Mouse (Mus musculus) WW6 (cell line): ENCODE data around the gene Arhgap29.

Source experiments
- DNase-seq: peaks from one replicate; pipeline ENCODE4 v3.0.0-alpha.2; 2013; ENCODE audit warnings: low read depth, low spot score

Arhgap29 gene

DNA sequence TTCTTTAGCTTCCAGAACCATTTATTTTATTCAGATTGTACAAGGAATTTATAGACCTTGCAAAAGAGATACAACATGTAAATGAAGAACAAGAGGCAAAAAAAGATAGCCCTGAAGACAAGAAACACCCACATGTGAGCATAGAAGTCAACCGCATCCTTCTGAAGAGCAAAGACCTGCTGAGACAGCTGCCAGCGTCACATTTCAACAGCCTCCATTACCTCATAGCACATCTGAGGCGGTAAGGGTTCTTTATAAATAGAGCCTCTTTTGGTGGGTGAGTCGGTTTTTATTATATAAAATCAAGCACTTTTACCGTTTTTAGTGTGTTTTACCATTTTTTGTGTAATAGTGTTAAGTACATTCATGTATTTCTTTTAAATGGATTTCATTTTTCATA is 57.5 kb downstream of the Arhgap29 start:
- no peak for DNase-seq

DNA sequence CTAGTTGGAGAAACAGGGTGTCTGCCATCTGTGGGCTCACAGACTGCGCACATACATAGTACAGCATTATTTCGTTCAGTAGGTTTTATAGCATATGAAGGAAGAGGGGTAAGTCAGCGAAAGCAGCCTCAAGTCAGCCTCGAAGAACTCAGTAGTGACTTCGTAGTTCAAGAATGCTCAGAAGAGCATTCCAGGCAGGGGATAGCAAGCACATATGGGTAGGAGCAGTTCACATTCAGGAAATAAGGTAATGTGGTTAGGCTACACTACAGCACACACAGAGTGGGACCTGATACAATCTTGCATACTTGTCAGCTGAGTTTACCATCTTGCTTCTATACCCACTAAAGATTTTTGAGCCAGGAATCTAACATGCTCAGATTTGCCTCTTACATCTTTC is 58.0 kb downstream of the Arhgap29 start:
- no peak for DNase-seq

DNA sequence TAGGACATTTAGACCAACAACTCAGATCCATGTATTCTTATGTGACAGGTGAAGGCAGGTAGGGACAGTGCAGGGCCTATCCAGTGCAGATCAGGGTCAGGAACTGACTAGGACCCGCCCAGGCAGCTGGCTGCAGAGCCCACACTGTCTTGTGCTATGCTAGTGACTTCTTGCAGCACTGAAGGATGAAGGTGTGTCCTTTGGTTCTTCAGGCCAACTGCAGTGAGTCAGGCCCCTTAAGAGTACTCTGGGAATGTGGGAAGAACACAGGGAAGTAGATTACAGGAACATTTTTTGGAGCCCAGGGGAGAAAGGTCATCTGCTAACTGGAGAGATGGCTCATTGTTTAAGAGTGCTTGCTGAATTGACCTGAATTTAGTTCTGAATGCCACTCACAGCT is 60.1 kb downstream of the Arhgap29 start:
- no peak for DNase-seq

DNA sequence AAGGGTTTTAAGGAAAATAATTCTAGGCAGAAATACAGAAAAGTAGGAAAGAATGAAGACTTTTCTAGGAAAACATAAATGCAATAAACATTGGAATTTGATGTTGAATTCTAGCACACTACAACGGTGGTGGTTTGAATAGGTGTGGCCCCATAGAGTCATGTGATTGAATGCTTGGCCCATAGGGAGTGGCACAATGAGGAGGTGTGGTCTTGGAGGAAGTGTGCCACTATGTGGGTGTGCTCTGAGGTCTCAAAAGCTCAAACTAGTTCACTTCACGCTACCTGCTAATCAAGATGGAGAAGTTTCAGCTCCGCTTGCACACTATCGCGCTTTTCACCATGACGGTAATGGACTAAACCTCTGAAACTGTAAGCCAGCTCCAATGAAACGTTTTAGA is 66.1 kb downstream of the Arhgap29 start:
- no peak for DNase-seq

DNA sequence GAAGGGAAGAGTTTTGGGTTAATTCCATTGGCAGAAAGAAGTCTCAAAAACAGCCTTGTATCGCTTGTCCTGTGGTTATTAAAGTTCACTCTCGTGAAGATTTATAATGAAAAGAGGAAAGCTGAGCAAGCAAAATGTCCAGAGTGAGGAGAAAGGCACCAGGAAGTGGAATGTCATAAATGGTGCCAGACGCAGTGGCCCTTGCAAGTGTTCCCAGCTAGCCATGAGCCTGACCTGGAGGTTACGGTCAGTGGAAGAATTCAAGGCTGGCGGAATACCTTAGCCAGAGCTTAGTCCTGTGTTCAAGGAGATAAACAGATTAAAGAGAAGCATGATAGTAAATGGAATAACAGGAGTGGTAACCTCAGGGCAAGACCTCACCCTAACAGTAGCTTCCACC is 66.8 kb downstream of the Arhgap29 start:
- no peak for DNase-seq

DNA sequence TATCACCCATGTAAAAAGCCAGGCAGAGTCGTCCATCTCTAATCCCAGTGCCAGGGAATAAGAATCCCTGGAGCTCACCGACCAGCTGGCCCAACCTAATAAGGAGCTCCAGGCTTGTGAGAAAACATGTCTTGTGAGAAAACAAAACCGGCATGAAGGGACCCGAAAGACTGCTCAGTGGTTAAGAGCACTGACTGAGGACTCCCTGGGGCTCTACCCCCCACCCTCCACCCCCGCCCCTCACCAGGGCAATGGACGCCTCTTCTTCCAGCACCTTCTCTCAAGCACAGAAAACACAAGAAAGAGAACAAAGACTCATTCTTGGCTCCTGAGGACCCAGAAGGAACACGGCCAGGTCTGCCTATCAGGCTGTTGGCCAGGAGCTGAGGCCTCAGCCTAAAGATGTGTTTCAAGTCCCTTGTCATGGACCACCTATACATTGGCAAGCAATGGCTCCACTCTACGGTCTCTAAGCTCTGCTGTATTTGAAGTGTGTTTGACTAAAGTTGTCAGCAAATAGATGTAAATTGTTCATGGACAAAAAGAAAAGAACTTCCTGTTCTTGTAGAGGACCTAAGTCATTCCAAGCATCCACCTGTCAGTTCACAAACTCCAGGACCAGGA is 68.8 kb downstream of the Arhgap29 start:
- DNase-seq: no peak

DNA sequence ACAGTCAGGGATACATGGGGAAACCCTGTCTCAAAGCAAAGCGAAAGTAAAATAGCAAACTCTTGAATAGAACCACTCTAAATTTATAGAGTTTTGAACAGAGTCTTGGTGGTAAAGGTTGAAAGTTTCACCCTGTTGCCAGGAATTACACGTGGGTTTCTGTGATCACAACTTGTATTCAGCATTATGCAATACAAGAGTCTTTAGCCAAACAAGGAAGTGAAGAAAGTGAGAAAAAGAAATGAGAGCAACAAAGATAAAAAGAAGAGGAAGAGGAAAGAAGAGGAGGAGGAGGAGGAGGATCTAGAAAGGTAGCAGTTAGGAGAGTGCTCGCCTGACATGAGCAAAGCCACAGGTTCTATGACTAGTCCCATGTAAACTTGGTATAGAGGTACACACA is 70.0 kb downstream of the Arhgap29 start:
- DNase-seq: no peak

DNA sequence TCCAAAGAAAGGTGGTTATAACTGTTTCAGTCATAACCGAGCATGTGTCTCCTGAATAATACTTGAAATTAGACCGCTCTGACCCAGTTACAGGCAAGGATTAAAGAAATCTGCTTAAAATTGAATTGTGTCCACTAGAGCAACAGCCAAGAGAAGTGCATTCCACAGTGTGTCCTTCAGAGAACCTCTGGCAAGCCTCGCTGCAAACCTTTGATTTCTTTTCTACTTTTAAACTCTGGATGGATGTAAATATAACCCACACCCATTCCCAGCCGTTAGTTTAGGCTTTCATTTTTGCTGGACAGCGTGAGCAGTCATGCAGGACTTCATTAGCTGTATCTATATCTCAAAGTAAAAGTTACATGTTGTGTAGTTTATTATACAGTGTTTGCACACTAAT is 74.3 kb downstream of the Arhgap29 start:
- no peak for DNase-seq

DNA sequence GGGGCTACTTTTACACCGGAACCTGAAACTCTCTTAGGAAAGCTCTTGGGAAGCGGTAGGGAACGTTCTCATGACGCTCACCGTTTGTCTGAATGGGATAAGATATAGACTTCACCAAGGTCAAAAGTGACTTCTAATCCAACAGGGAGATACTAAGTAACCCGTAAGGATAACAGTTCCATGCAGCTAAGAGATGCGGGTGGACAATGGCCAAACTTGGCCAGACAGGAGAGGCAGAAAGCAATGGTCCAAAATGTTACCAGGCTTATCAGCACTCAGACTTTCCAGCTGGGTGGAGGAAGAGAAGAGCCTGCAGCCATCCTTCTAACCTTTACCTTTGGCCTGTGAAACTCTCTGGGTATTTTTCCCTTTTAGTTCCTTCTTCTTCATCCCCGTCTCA is 75.4 kb downstream of the Arhgap29 start:
- no peak for DNase-seq

DNA sequence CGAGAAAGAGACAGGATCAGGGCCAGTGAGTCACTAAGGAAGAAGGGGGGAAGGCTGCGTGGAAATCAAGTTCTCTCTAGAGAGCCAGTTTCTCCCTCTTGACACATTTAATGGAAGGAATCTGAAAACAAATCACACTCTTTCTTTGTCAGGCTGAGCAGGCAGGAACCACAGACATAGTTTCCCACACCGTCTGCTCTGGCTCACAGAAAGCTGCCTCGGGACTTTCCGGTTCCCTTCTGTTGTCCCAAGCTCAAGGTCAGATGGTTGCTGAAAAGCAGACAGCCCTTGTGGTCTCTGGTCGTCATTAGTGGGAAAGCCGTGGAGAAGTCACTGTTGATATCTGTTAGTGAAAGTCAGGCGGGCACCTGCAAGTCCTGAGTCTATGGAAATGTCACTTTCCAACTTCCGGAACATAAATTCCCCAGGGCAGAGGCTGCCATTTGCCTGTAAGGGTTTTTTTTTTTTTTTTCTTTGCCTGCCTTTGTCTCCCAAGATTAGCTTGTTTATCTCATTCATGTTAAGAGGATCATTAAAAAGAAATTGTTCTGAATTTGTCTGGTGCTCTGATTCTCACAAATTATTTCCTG is 81.0 kb downstream of the Arhgap29 start:
- no peak for DNase-seq

DNA sequence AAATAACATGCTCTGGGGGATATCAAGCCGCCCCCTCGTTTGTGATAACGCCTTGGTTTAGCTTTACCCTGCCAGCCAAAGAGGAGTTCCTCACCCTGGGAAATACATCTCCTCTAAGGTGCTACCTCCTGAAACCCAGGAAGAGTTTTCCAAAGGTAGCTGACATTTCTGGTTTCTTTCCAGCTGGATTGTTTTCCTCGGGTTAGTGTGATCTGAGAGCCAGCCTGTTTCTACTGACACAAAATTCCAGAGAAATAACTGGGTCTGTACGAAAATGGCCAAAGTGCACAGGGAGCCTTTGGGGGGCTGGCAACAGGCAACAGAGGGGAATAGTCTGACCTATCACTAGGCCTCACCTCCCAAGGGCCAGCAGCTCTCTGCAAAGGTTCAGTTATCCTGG is 81.9 kb downstream of the Arhgap29 start:
- no peak for DNase-seq

DNA sequence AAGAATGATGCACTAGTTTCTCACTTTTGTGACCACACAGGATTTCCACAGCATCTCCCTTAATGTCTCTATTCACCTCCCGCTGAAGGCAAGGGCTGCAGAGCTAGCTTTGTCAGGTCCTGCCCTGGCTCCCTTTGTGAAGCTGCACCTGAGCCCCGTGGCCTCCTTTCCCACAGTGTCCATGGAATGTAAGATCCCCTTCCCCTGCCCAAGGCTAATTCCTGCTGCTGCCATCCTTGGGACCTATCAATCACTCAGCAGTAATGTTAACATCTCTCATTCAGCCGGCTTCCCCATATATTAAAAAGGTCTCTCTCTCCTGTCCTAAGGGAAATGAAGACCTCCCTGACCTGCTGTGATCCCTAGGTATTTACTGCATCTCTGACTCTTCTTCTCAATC is 82.8 kb downstream of the Arhgap29 start:
- DNase-seq: no peak

DNA sequence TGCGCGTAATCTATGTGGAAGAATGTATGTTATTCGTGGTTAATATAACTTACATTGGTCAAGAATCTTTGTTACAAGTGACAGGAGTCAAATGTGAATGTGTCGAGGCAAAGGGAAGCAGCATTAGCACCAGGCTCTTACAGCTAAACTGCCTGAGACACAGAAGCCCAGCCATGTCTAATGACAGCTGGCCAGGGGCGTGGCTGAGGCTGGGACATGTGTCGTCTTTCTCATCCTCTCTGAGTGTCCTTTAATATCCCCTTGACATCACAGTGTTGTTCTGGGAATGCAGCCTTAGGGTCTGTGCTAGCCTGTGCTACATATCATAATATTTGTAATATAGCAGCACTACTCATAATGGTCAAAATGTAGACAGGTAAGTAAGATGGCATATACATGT is 88.2 kb downstream of the Arhgap29 start:
- DNase-seq: no peak

DNA sequence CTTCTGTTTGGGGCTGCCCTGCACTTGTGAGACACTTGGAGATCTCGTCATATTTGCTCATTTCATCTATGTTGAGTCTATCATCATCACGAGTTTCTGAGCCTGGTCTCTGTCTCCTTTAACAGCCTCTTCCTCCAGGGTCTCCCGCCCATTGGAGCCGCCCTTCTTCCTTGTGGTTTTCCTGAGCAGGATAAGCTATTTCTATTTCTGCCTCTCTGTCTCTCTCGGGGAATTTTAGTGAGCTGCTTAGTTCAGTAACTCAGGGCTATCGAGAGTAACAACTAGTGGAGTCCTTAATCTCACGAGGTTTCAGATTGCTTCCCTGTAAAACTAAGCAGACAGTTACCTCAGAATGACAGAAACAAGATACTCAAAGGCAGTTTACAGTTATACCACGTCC is 90.8 kb downstream of the Arhgap29 start:
- DNase-seq: no peak

DNA sequence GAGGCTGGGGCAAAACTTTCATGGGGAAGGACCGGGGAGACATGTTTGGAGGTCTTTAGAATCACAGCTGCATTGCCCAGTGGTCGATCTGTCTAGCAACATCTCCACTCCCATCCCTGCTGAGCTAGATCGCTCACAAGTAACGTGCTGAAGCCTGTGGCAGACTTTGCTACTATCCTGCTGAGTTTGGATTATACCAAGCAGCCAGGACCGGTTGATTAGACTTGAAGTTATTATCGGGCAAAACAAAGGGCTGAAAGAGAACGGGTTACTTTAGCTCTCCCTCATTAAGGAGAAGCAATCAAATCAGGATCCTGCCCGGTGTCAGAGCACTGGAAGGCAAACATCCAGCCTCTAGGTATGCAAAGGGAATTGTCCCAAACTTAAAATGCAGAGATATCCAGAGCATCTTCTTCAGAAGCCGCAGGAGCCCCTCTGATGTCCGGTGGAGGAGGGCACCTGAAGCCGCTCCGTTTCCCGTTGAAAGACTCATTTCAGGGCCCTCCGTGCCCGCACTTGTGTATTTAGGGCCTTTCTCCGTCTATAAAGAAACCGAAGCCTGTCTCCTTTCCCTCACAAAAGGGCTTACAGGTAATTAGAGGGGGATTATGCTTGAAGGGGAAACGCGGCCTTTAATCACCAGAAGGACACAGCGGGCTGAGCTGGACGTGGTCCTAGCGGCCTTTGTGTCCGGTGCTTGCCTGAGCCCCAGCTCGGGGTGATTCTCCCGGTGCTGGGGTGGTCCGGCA is 91.6 kb downstream of the Arhgap29 start, which contains the start of gene Abca4:
Abca4 (plus strand) TSS at position 645 of the 749 bp plus-strand sequence.
- DNase-seq: no peak

DNA sequence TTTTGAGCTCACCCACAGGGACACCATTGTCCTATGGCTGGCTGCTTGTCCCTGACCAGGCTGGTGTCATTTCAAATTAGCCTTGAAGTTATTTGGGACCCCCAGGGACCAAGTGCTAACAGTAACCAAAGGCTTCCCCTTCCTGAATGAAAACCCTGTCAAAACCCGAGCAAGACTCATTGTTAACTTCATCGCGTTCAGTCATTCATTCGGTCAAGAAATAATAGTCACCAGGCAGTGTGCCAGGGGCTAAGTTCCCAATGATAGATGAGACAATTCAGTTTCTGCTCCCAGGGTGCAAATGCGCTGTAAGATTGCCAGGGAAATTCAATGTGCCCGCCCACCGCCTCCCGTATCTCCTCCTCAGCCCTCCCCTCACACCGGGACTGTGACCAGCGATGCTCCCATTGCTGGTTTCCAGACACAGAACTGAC is 93.9 kb downstream of the Arhgap29 start:
- no peak for DNase-seq

DNA sequence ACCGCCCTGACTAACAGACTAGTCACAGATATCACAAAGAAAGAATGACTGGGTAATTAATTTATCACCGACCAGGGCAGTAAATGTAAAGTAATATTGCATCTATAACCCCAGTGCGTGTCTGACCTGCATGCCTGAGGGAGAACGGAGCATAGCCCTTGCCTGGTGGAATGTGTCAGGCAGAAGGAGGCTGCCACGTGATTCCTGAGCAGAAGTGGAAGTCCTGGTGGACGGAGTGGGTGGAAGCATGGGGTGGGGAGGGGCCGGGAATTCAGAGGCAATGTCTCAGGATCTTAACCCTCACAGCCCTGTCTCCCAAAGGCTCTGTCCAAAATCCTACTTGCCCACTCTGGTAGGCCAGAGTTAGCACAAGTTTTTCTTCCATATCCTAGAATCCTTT is 95.1 kb downstream of the Arhgap29 start:
- DNase-seq: no peak

DNA sequence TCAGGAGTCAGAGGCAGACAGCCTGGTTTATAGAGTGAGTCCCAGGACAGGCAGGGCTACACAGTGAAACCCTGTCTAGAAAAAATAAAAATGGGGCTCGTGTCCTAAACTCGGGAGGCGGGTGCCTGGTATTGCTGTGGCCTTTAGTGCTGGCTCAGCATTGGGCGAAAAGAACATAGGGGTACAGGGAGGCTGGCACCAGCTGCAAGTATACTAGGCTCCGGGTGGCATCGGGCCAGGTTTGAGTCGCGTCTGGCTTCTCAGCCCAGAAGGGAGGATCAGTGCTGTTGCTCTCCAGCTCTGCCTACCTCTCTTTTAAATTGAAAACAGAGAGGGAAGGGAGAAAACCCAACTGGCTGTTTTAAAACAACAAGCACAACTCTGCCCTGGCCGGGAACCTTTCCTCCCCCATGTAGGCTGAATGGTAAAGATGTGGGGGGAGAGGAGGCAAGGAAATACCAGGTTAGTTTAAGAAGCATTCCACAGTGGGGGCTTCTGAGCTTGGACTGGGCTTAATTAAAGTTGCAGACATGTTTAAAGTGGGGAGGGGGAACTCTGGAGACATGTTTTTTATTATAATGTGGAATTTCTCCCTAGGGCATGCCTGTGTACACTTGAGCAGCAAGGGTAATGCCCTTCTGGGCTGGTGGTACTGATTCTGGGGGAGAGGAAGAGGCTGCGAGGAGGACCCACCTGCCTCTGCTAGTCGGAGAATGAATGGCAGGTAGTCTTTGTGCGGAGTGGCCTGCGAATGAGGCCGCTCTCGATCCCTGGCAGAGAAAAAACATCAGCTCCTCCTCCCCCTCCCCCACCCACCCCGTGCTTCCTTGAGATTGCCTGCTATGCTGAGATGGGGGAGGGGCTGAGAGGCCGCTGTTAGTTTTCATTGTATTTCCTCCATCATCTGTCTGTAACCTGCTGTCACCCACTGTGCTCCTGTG is 95.8 kb downstream of the Arhgap29 start:
- no peak for DNase-seq

DNA sequence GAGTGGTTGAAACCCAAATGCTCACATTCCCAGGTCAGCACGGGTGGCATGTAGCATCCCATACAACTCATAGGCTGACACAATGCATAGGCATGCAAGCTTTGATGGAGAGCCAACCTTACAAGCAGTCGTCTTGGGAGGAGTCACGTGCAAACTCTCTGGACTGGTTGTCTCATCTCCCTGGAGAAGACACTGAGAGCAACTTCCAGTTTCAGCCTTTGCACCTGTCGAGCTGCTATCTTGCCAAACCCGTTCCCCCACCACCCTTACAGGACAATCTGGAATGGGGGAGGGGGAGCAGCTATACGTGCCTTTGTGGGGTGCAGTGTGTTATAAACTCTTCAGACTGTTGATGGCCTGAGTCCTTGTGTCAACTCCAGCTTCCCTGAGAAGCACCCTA is 96.8 kb downstream of the Arhgap29 start:
- DNase-seq: no peak

DNA sequence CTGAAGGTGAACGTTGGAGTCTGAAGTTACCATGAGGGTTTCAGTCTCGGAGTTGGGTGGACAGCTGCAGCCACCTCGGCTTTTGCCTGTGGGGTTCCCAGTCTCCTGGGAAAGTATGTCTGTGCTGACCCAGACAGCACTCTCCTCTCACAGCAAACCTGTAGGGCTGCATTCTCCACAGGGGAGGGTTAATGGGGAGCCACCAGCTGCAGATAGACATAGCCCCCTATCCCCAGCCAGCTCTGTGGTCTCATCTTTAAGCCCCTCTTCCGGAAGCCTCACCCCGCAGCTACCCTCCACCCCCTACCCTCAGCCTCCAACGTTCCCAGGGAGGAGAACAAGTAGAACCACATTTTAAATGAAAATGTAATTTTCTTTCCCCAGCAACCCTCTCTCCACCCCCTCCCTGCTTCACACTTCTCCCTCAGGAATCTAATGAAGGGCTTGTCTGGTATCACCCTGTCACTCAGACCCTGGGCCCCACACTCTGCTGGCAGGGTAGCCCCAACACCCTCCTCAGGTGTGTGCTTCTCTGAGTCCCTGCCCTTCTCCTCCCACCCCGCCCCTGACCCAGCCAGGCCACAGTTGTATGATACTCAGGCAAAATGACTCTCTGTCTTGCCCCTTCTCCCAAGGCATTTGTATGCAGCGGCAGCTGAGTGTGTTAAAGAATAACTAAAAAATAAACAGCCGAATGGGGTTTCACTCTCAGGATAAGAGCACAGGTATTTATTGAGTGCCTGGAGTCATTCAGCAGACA is 106.3 kb downstream of the Arhgap29 start:
- no peak for DNase-seq

DNA sequence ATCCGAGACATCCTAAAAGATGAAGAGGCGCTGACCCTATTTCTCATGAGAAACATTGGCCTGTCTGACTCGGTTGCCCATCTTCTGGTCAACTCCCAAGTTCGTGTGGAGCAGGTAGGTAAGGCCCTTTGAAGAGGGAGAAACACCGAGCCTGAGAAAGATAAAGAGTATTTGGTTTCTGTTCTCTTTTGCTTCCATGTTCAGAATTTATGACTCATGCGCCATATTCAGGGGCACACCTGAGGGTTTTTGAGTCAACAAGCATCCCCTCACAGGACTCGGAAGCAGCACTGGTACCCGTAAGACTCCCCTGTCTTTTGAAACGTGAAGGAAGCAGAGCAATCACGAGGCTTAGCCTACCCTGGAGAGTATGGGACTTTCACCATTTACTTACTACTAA is 110.2 kb downstream of the Arhgap29 start:
- DNase-seq: no peak
